Mouse (Mus musculus): ENCODE results near the gene Timm50.

Gene Timm50

GRCm38 (mm10) chr7:28326457-28326856 is 14.6 kb upstream of the Timm50 start:
- no peak for DNase-seq (ENCODE audit: low spot score in 2 of 2)

GRCm38 (mm10) chr7:28325293-28325692 is 13.4 kb upstream of the Timm50 start:
- DNase-seq (ENCODE audit: low spot score in 2 of 2) = no peak

GRCm38 (mm10) chr7:28321974-28322720 is 10.3 kb upstream of the Timm50 start:
- no peak for DNase-seq (ENCODE audit: low spot score in 2 of 2)

- no peak for DNase-seq (ENCODE audit: low spot score in 2 of 2)
These were observed 6.8 kb upstream of the Timm50 start for GRCm38 (mm10) chr7:28318714-28319113.

- no peak for DNase-seq (ENCODE audit: low spot score in 2 of 2)
These were observed 6.2 kb upstream of the Timm50 start for GRCm38 (mm10) chr7:28318036-28318435.

DNA sequence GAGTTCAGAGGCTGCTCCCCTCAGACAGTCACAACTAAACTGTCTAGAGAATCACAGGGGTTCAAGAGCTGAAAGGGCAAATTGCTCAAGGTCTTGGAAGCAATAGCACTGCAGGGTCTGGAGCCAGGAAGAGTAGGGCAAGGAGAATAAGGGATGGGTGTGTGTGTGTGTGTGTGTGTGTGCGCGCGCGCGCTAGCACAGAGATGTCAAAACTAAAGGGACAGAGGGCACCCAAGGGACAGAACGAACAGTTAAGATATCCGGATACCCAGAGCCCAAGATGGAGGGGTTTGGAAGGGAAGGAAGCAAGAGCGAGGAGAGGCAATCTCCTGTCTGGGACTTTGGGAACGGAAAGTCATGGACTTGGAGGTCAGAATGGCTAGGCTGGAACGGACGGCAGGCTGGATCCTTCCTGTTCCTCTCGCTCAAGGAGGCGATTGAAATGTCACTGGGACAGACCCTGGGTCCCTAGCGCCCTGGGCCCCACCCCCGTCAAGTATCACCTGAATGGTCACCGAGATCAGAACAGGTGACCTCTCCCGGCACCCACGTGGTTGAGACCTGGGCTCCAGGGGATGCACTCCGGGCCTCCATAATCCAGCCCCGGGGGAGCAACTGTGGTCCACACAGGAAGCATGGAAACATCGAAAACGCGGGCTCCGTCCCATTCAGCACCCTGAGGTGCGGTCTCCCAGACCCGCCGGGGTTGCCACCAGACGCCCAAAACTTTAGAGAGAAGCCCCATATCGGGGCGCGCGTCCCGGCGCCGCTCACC is 534 bp downstream of the Timm50 start:
- DNase-seq (ENCODE audit: low spot score in 2 of 2) = no peak

GRCm38 (mm10) chr7:28309737-28310136 is 2.1 kb downstream of the Timm50 start:
- DNase-seq (ENCODE audit: low spot score in 2 of 2) = no peak

DNA sequence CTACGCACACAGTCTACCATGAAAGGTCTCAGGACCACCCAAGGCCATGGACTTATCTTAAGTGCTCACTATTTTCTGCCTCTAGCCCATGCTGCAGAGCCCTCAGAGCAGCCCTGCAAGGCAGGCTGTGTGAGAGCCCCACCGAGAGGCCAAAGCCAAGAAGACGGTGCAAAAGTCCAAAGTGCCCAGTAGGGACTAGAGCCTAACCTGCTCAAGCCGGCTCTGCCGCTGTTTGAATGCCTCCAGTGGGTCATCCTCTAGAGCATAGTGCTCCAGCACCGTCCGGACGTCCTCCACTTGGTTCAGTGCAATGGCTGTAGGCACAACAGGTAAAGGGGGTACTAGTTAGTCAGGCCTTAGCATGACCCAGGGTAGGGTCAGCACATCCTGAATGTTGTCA is 5.7 kb downstream of the Timm50 start:
- DNase-seq (ENCODE audit: low spot score in 2 of 2) = no peak

DNA sequence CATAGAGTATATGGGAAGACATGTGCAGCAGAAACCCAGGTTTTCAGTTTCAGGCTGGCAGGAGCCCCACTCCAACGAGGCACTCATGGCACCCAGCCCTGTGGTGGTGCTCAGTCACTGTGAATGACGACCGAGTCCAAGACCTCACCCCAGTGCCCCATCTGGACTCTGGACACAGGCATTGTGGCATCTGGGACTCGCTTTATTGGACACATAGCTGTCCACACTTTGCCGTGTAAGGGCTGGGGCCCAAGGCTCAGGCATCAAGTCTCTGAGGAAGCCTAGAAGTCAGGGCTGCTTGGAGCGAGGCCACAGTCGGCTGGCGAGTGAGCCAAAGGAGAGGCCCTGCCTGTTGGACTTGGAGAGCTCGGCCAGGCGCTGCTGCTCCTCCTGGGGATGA is 6.2 kb downstream of the Timm50 start:
- DNase-seq (ENCODE audit: low spot score in 2 of 2) = no peak

DNA sequence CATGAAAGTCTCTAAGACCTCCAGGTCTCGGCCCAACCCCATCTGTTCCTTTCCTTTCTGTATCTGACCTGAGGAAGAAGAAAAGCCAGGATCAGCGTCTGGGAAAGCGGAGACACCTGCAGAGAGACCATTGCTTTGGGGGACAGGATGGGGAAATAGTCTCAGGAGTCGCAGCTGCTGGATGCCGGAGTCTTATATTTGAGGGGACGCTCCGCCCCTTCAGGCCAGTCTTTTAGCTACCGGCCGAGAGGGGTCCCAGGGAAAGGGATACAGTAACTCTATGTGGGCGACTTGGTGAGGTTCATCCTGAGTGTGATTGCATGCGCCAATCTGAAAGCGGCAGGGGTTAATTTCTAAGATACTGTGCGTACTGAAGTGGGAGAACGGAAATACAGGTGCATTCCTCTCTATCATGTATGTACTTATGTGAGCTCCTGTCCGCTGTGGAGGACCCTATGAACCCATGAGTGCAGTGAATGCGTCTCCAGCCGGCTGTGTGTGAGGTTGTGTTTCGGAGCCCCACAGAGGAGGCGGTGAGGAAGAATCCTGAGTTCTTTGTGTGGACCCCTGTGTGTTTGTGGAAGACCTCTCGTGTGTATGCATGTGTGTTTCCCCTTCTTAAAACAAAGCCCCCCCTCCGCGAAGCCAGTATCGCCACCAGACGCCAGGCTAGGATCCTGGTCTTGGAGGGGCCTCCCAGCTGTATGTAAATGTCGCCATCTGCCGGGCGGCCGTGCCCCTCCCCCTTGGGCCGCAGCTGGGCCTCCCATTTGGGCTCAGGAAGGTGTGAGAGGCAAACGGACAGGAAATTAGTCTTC is 10.0 kb downstream of the Timm50 start, which contains the start of gene Dll3:
Gene Dll3, minus strand, starts transcription at position 623 of the 818 bp plus-strand sequence.
- peak; percentile 36 to 51 for DNase-seq (ENCODE audit: low spot score in 2 of 2)

GRCm38 (mm10) chr7:28298837-28299625 is 12.8 kb downstream of the Timm50 start:
- no peak for DNase-seq (ENCODE audit: low spot score in 2 of 2)

DNA sequence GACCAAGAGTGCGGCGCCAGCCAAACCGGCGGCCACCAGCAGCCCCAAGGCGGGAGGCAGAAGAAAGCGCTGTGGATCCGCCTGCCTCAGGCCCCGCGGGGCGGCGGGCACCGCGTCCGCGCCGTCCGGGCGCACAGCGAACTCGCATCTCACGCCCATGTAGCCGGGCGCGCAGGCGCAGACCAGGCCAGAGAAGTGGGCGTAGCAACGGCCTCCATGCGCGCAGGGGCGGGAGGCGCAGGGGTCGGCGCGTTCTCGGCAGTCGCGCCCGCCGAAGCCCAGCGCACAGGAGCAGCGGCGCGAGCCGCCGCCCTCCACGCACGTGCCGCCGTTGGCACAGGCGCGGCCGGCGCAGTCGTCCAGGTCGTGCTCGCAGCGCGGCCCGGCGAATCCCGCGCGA is 17.4 kb downstream of the Timm50 start:
- DNase-seq (ENCODE audit: low spot score in 2 of 2) = no peak

DNA sequence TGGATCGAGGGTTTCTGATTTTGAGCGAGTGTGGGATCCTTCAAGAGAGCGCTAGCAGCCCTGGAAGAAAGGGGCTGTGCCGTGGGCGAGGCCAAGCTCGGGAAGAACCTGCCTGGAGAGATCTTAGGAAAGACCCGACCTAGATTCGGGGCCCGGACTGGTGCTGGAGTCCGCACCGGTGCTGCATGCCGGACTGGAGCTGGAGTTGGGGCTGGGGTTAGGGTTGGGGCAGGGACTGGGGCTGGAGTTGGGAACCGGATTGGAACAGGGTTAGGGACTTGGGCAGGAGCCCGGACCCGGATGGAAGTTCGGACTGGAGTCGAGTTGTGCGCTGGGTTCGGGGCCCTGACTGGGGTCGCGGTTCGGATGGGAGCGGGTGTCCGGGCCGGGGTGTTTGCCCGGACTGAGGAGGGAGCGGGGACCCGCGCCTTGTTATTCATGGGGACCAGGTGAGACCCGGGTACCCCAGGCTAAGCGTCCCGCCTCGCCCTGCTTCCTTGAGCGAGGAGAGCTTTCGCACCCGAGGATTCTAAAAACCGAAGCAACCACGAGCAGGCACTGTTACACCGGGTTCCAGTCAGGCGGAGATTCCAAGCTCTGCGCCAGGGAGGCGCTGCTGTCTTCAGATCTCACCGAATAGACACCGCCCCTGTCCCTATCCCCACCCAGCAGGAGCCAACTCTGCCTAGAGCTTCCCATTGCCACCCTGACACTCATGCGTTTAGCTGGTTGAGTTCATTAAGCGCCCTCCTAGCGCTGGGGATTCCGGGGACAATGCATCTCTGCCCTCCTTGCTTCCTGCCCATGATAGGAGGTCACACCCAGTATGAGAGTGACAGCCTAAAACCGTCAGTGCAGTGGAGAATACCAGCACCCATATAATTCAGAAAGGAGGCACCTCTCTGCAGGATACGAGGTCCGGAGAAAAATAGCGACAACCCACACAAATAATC is 21.0 kb downstream of the Timm50 start, which contains the start of gene Selenov:
Gene Selenov, minus strand, starts transcription at position 549 of the 953 bp plus-strand sequence.
- DNase-seq (ENCODE audit: low spot score in 2 of 2) = no peak

GRCm38 (mm10) chr7:28290165-28290564 is 21.7 kb downstream of the Timm50 start:
- no peak for DNase-seq (ENCODE audit: low spot score in 2 of 2)

- no peak for DNase-seq (ENCODE audit: low spot score in 2 of 2)
These were observed 31.2 kb downstream of the Timm50 start for GRCm38 (mm10) chr7:28280630-28281029.

DNA sequence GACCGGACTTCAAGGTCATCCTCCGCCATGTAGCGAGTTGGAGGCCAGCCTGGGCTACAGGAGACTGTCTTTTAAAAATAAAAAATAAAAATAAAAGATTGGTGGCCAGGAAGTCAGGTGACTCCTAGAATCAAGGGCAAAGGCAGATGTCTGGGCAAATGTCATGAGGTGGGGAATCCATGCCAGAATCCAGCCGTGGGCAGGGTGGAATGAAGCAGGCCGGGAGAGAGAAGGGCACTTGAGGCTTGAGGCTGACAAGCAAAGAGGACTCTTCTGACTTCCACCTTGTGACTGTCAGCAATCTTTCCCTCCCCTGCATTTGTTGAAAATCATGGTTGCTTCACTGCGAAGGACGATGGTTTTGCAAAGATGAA is 33.6 kb downstream of the Timm50 start:
- DNase-seq (ENCODE audit: low spot score in 2 of 2) = no peak

DNA sequence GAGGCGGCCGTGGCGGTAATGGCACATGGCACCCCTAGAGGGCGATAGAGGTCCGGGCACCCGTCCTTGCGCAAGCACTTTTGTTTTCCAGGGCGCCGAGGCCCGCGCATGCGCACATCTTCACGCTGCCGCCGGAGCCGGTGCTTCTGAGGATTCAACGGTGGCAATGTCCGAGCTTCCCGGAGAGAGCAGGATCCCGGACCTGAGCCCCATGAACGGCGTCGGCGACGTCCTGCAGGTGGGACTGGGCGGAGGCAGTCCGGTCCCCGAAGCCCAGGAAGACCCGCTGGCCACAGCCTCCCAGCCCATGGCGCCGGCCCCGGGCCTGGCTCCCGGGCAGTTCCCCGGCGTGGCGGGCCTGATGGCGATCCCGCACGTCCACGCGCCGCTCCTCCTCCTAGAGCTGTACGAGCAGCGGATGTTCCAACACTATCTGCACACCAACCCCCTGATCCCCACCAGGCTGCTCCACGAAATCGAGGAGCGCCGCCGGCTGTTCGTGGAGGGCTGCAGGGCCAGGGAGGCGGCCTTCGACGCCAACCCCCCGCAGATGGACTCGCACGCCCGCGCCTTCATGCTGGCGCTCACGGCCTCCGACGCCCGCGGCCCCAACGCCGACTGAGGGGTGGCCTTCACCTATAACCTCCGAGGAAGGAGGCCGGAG is 34.1 kb downstream of the Timm50 start, which contains the start of gene Eid2b:
Gene Eid2b, plus strand, starts transcription at position 125 of the 664 bp plus-strand sequence.
- DNase-seq (ENCODE audit: low spot score in 2 of 2) = peak; percentile 91 to 95

DNA sequence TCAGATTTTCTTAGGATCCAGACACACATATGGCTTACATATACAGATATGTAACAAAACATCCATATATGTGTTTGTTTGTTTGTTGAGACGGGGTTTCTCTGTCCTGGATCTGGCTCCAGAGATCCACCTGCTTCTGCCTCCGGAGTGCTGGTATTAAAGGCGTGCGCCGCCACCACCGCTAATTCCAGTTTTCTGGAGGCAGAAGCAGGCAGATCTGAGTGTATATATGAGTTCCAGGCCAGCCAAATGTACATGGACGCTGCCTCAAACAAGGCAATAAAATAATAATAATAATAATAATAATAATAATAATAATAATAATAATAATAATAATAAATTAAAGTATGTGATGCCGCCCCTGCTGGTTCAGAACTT is 34.6 kb downstream of the Timm50 start:
- no peak for DNase-seq (ENCODE audit: low spot score in 2 of 2)

- DNase-seq (ENCODE audit: low spot score in 2 of 2) = no peak
These were observed 40.1 kb downstream of the Timm50 start for GRCm38 (mm10) chr7:28271761-28272160.

GRCm38 (mm10) chr7:28269355-28269754 is 42.5 kb downstream of the Timm50 start:
- DNase-seq (ENCODE audit: low spot score in 2 of 2) = no peak
